Mouse (Mus musculus): ENCODE data around the gene Kcnh3. TPM values are rescaled to one million over a fixed set of nuclear protein-coding genes. Genes with fewer than 3 reads are reported as not detected.

The Kcnh3 gene
- total RNA-seq, 2 experiments from 2014 or later, result not detected

DNA sequence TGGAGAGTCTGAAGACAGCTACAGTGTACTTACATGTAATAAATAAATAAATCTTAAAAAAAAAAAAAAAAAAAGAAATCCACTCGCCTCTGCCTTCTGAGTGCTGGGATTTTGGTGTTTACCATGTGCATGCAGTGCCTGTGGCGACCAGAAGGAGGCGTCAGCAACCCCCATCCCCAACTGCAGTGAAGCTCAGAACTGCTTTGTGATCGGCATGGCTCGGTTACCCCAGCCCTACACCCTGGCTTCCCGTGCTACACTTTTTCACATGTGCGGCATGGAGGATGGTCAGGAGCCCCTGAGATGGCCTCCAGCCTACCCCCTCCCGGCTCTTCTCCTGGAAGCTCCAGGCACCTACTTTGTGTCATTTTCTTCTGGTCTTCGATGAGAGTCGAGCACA lies 58.8 kb downstream of the Kcnh3 start:
- no peak for ATAC-seq (ENCODE audit: poor library complexity, severe bottlenecking)

DNA sequence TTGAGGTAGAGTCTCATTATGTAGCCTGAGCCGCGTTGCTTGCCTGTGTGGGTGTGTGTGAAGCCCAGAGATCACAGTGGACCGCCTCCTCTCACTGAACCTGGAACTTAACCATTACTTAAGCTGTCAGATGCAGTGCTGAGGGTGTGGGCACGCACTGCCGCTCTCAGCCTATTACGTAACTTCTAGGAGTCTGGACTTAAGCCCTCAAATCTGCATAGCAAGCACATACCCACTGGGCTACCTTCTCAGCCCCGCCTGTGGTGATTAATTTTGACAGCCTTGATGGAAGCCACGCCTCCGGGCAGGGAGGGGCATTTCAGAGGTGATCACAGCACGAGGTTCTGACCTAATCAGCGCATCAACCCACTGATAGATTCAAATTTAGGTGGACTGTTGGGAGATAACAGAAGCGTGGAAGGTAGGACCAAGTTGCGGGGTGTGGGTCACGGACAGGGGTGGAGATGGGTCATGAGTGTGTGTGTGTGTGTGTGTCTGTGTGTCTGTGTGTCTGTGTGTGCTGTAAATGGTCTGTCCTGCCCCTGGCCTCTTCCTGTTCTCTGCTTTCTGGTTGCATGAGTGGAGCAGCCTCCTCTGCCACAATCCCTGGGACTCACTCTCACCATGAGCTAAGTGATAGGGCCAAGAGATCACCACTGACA lies 60.0 kb downstream of the Kcnh3 start:
- peak; percentile 91 for ATAC-seq (ENCODE audit: poor library complexity, severe bottlenecking)

DNA sequence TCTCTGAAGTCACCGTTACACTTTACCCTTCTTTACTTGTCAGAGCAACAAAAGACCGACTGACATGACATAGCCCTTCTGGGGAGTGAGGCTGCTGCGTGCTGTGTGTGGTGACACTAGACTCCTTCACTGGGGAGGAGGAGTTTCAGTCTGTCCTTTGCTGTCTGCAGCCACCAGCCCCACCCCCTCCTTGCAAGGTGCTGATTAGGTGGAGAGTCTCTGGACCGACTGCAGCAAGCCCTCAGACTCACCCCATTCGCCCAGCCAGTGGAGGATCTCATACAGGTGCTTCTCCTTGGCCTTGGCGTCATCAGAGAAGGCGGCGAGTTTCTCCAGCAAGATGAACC lies 60.5 kb downstream of the Kcnh3 start:
- no peak for ATAC-seq (ENCODE audit: poor library complexity, severe bottlenecking)

DNA sequence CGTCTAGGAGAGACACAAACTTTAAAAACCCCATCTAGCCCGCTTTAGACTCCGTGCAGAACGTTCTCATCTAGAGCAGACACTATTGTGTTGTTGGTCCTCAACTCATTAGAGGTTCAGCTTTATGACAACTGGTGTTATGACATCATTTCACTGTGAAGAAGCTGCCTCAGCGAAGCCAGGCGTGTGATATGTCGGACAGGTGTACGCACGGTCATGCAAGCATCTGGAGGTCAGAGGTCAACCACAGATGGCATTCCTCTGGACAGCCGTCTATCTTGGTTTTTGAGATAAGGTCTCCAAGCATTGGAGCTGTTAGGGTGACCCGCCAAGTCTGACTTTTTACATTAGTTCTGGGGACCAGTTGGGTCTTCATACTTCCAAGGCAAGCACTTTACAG lies 65.9 kb downstream of the Kcnh3 start:
- no peak for ATAC-seq (ENCODE audit: poor library complexity, severe bottlenecking)

Other genes starting within 250 kb of the Kcnh3 start
- 232 and 270 TPM in 2 replicates for gene Tuba1c, start 195.0 kb upstream of the Kcnh3 start, total RNA-seq (2015)
- 124 and 128 TPM in 2 replicates for gene Tuba1c, start 195.0 kb upstream of the Kcnh3 start, total RNA-seq (2017)
- gene Prph, start 169.7 kb upstream of the Kcnh3 start, total RNA-seq (2015), result not detected in 2 replicates
- not detected in 2 replicates for gene Prph, start 169.7 kb upstream of the Kcnh3 start, total RNA-seq (2017)
- gene Troap, start 150.3 kb upstream of the Kcnh3 start, total RNA-seq (2015), result 27.1 and 37.2 TPM in 2 replicates
- 27.9 and 28.3 TPM in 2 replicates for gene Troap, start 150.3 kb upstream of the Kcnh3 start, total RNA-seq (2017)
- not detected in 2 replicates for gene C1ql4, start 137.0 kb upstream of the Kcnh3 start, total RNA-seq (2015)
- gene C1ql4, start 137.0 kb upstream of the Kcnh3 start, total RNA-seq (2017), result not detected in 2 replicates
- gene Dnajc22, start 131.7 kb upstream of the Kcnh3 start, total RNA-seq (2015), result not detected in 2 replicates
- gene Dnajc22, start 131.7 kb upstream of the Kcnh3 start, total RNA-seq (2017), result 0.11 TPM in 1 of 2 replicates, not detected in the other
- gene Spats2, start 98.9 kb upstream of the Kcnh3 start, total RNA-seq (2015), result not detected in 2 replicates
- gene Spats2, start 98.9 kb upstream of the Kcnh3 start, total RNA-seq (2017), result not detected in 2 replicates
- gene Mcrs1, start 27.1 kb downstream of the Kcnh3 start, total RNA-seq (2015), result 30.6 and 38.3 TPM in 2 replicates
- 29.4 and 30.4 TPM in 2 replicates for gene Mcrs1, start 27.1 kb downstream of the Kcnh3 start, total RNA-seq (2017)
- 0.27 and 0.89 TPM in 2 replicates for gene Prpf40b, start 70.2 kb downstream of the Kcnh3 start, total RNA-seq (2015)
- 0.12 and 1.1 TPM in 2 replicates for gene Prpf40b, start 70.2 kb downstream of the Kcnh3 start, total RNA-seq (2017)
- not detected in 2 replicates for gene Fam186b, start 71.0 kb downstream of the Kcnh3 start, total RNA-seq (2015)
- not detected in 2 replicates for gene Fam186b, start 71.0 kb downstream of the Kcnh3 start, total RNA-seq (2017)
- 7.9 and 10.1 TPM in 2 replicates for gene Fmnl3, start 145.6 kb downstream of the Kcnh3 start, total RNA-seq (2015)
- 11.4 and 16.3 TPM in 2 replicates for gene Fmnl3, start 145.6 kb downstream of the Kcnh3 start, total RNA-seq (2017)
- 410 and 456 TPM in 2 replicates for gene Tmbim6, start 168.0 kb downstream of the Kcnh3 start, total RNA-seq (2015)
- 187 and 196 TPM in 2 replicates for gene Tmbim6, start 168.0 kb downstream of the Kcnh3 start, total RNA-seq (2017)
- 0.84 and 4.0 TPM in 2 replicates for gene Nckap5l, start 232.9 kb downstream of the Kcnh3 start, total RNA-seq (2015)
- 0.73 TPM in 1 of 2 replicates, not detected in the other for gene Nckap5l, start 232.9 kb downstream of the Kcnh3 start, total RNA-seq (2017)
- gene Bcdin3d, start 249.9 kb downstream of the Kcnh3 start, total RNA-seq (2015), result 8.2 and 9.8 TPM in 2 replicates
- 3.6 and 4.6 TPM in 2 replicates for gene Bcdin3d, start 249.9 kb downstream of the Kcnh3 start, total RNA-seq (2017)